Mouse (Mus musculus) cortical plate, adult 2 months (tissue): ENCODE measurements at regions not wholly inside any gene's neighbourhood (a gene's known extent, or its start where the extent isn't known, plus 50 kb on each side); places are given as distances from the start of the nearest gene placed in this dataset.

ENCODE experiments used
- CTCF ChIP-seq: fragments of 200-500 bp; IDR thresholded peaks from 2 replicates; pipeline ENCODE4 v1.5.1; 2011; ENCODE audit warnings: mild to moderate bottlenecking, control low read depth, low read length; ENCODE audit not compliant: insufficient read depth; ENCODE audit errors: extremely low read depth
- POLR2A ChIP-seq: fragments of 200-500 bp; IDR thresholded peaks from 2 replicates; pipeline ENCODE4 v1.6.1; 2011; ENCODE audit warnings: mild to moderate bottlenecking, low read length, control low read depth; ENCODE audit not compliant: insufficient read depth; ENCODE audit errors: extremely low read depth

DNA sequence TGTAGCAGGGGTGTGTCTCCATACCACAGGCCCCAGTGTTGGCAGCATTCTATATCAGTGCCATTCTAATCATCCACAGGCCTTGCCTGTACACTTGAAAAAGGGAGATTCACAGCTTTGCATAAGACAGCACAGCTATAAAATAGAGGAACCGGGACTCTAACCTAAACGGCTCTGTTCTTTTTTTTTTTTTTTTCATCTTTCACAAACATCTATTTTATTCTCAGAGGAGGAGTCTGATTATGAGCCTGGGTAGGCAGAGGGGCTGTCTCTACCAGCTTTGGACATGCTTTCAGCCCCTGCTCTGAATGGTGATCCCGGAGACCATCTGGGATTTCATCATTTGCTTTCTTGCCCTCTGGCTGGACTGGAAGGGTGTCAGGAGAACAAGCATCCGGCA is 195.6 kb upstream of the Clint1 start:
- TF ChIP-seq POLR2A (no peak), CTCF (no peak)
